Mouse (Mus musculus): ENCODE measurements around the gene Mtm1.
"Not testable (repeated sequence)": the region's sequence is repeated elsewhere in the genome, so short reads cannot be mapped to it uniquely, and the experiment has no call there.

Gene Mtm1

DNA sequence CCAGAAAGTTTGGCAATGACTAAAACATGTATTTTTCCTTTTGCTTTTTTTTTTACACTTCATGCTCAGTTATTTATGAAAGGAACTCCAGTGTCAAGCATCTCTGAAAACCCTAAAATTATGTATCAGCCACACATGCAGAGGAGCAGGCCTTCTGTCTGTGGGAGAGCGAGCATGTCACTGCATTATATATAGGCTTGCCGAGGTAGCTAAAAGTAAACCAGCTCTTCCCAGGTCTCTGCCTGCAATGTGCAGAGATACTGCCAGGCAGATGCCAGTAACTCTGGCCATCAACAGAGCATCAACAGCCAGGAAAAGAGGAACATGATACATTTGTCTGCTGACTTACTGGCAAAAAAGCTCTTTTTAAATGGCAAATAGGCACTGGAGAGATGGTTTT is 83.6 kb downstream of the Mtm1 start:
- no peak for DNase-seq

DNA sequence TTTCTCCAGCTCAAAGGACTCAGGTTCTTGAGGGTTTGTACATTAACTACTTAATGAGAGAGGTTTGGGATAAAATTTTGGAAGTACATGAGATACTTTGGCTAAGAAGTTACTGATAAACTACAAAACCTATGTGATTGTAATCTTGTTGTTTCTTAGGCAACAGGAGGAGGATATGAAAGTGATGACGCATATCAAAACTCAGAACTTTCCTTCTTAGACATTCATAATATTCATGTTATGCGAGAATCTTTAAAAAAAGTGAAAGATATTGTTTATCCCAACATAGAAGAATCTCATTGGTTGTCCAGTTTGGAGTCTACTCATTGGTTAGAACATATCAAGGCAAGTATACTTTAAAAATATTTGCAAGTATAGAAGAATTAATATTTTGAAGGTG is 85.4 kb downstream of the Mtm1 start:
- no peak for DNase-seq

DNA sequence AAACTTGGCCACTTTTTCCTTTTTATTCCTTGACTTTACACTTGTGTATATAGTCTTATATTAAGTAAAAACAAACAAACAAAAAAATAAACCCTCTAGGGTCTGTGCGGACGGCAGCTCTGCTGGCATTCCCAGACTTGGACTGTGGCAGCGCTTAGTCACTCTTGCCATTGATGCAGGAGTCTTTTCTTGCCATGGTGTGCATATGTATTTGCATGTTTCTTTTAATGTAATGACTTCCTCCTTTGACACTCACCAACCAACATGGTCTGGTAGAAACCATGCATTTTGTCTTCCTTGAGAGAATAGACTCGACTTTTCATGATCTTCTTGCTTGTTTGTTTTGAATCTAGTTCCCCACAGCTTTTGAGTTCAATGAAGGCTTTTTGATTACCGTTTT is 91.6 kb downstream of the Mtm1 start:
- DNase-seq: no peak

DNA sequence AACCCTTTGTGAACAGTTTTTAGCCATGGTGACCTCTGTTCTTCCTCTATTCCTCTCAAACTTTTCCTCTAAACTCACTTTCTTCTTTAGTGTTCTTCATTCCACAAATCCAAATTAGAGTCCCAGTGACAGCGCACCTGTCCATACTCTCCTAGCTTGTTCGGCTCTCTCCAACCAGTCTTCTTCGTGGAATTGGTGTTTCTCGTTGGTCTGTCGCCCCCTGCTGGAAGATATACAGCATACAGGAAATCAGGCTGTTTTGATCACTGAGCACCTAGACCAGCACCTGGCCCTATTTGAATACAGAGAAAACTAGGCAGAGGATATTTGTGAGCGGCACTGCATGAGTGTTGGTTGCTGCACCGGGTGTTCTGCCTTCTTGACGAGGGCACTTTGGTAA is 100.7 kb downstream of the Mtm1 start:
- peak; percentile 65 for DNase-seq

DNA sequence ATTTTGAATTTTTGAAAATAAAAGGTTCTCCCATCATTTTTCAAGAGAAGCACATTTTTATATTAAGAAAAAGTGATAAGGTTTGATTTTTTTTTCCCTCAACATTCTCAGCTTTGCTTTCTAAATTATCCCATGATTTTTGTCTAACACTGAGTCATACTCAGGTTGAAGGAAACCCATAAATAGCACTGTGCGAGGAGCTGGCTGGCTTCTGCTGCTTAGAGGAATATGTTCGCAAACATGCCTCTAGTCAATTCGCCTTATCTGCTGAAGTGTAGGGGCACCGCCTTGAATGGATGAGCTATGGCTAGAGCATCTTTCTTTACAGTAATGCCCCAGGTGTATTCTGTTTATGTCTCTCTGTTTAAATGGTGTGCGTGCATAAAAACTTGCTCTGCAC is 103.8 kb downstream of the Mtm1 start:
- DNase-seq: no peak

DNA sequence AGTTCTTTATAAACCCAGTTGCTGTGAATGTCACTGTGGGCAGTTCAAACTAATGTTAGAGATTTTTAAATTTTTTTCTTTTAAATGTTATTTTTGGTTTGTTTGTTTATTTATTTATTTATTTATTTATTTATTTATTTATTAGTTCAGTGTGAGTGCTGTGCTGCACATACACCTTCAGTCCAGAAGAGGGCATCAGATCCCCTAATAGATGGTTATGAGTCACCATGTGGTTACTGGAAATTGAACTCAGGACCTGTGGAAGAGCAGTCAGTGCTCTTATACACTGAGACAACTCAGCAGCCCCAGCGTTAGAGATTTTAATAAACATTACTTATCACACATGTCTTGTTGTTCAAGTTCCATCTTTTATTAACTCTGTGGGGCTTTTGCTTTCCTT is 141.5 kb downstream of the Mtm1 start:
- no peak for DNase-seq

DNA sequence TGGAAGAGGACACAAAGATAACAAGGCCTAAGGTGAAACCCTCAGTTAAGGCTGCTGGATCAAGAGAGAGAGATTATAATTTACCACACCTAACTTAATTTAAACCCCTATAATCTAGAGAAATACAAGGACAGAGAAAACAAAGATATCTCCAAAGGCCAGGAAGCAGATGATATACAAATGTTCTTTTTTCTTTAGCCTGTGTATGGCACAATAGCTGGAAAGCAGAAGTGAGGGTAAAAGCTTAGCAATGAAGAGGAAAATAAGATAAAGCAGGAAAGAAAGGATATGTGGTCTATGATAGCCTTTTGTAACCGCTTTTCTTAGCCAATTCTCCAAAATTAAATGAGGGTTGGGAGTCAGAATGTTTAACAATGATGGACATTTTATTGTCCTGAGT is 144.8 kb downstream of the Mtm1 start:
- no peak for DNase-seq

DNA sequence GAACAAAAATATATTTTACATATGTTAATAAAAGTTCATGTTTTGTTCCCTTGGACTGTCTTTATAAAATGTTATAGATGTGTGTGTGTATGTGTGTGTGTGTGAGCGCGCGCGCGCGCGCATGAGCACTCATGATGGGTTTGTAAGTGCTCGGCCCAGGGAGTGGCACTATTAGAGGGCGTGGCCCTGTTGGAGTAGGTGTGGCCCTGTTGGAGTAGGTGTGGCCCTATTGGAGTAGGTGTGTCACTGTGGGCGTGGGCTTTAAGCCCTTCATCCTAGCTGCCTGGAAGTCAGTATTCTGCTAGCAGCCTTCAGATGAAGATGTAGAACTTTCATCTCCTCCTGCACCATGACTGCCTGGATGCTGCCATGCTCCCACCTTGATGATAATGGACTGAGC is 151.2 kb downstream of the Mtm1 start:
- DNase-seq: not testable (repeated sequence)

DNA sequence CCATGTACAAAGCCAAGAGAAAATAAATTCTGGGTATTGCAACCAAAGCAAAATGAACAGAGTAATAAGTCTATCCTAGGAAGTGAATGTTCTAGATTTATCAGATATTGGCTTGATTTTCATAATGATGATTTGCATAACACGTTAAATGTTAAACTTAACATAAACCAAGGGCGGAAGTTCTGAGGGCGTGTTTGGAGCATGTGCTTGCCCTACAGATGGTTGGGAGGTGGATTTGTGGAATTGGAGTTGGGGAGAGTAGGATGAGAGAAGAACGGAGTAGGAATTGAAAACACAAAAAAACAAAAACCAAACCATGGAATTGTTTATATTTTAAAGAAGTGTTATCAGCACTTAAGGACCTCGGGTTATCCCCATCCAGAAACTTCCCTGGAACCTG is 153.5 kb downstream of the Mtm1 start:
- DNase-seq: no peak

DNA sequence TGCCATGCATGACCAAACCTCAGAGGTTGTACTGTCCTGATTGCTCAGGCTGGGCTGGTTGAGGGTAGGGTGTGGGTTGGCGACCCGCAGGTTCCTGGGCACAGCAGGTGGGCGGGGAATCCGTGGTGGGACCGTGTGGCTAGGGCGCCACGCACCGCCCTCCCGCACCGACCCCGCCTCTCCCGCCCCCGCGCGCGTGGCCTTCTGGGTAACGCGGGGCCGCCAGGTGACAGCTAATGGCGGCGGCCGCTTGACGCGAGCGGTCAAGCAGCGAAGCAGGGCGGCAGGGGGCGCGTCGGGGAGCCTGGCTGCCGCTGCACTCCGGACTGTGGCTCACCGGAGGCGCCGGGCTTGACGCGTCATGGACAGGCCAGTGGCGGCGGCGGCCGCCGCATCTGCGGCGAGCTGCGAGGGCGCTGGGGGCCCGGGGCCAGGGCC is 154.0 kb downstream of the Mtm1 start, which contains the start of gene Mtmr1:
TSS of gene Mtmr1 (plus strand) at position 207 of the 438 bp plus-strand sequence.
- DNase-seq: peak; percentile 83

DNA sequence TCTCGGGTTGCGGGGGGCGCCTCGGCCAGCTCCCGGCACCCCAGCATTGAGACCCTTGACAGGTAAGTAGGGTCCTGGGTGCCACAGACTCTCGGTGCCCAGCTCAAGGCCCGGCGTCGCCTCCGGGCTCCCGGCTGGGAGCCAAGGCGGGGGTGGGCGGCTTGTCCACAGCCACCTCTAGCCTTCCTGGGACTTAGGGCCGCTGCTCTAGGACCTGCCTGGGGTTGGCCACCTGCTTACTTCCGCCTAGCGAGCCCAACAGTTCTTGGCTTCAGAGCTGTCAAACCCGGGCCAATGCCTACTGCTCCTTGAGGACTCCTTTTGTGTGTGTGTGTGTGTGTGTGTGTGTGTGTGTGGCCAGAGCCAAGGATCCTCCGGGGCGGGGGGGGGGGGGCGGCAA is 154.4 kb downstream of the Mtm1 start:
- DNase-seq: peak; percentile 29

Measured in embryo, embryonic 11 days (tissue).